Mouse (Mus musculus) midbrain, embryonic 11.5 days (tissue): ENCODE measurements around the gene Olfr920. TPM values are rescaled to one million over a fixed set of nuclear protein-coding genes. Genes with fewer than 3 reads are reported as not detected.

Experiments used
- ATAC-seq: fragments of 200-750 bp; cut with Nextera tagmentation; 2 replicates; pipeline ENCODE4 v1.8.0; 2017; ENCODE audit warnings: moderate TSS enrichment, moderate library complexity; ENCODE audit not compliant: low FRiP score
- DNase-seq: peaks from one replicate; pipeline ENCODE4 v3.0.0; 2015; ENCODE audit warnings: low spot score; ENCODE audit errors: missing footprints
- H3K27ac ChIP-seq: fragments of 300-500 bp; sonication (generic); 2 replicates; pipeline ENCODE4 v1.5.1; 2014; ENCODE audit warnings: low read depth, low read length
- H3K27me3 ChIP-seq: fragments of 300-500 bp; sonication (generic); 2 replicates; pipeline ENCODE4 v1.6.1; 2014; ENCODE audit warnings: mild to moderate bottlenecking, low read length, moderate library complexity, mixed read lengths; ENCODE audit not compliant: control insufficient read depth, insufficient read depth
- H3K36me3 ChIP-seq: fragments of 300-500 bp; sonication (generic); 2 replicates; pipeline ENCODE4 v1.6.1; 2014; ENCODE audit warnings: mild to moderate bottlenecking, low read length, moderate library complexity, mixed read lengths; ENCODE audit not compliant: control insufficient read depth, insufficient read depth
- H3K4me1 ChIP-seq: fragments of 300-500 bp; sonication (generic); 2 replicates; pipeline ENCODE4 v1.6.1; 2014; ENCODE audit warnings: low read length; ENCODE audit not compliant: control insufficient read depth, insufficient read depth
- H3K4me2 ChIP-seq: fragments of 300-500 bp; sonication (generic); 2 replicates; pipeline ENCODE4 v1.6.1; 2014; ENCODE audit warnings: mild to moderate bottlenecking, moderate library complexity
- H3K4me3 ChIP-seq: fragments of 300-500 bp; sonication (generic); 2 replicates; pipeline ENCODE4 v1.5.1; 2014; ENCODE audit warnings: low read depth, low read length
- H3K9ac ChIP-seq: fragments of 300-500 bp; sonication (generic); 2 replicates; pipeline ENCODE4 v1.6.1; 2014; ENCODE audit warnings: low read length
- H3K9me3 ChIP-seq: fragments of 300-500 bp; sonication (generic); 2 replicates; pipeline ENCODE4 v1.6.1; 2016; ENCODE audit warnings: low read length; ENCODE audit not compliant: control insufficient read depth
- WGBS: fragments of 180-500 bp; shearing (Covaris S2); extraction: QIAGEN DNeasy Blood & Tissue Kit; methylation state at CpG from one replicate; pipeline ENCODE4 v1.1.7; 2014; 5-methylcytosine and 5-hydroxymethylcytosine counted together
- polyA plus RNA-seq: library from polyadenylated mRNA; unstranded; fragments of >200 nt; fragmentation: Nextera tagmentation; extraction: Ambion mirVana; gene quantifications from 2 replicates; pipeline ENCODE4 v1.2.1, GENCODE M21; 2014

The Olfr920 gene
- not detected in 2 replicates for polyA plus RNA-seq

DNA sequence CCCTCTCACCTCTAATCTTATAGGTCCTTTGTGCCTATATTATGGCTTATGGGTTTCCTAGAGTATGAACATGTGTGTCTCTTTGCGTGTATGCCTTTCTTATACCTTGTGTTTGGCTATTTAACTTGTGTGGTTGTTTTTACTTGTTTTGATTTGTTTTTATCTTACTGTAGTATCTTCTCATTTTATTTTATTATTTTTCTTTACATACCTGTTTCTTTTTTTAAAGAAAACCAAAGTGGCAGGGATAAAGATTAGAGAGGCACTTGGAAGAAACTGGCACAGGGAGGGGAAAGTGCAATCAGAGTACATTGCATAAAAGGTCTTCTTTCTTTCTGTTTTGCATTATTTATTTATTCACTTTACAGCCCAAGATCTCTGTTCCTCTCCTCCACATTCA lies at the start of gene Olfr920:
Olfr920 (plus strand) TSS at position 301 of the 400 bp plus-strand sequence.
- Histone ChIP-seq H3K4me3 (no peak within 1 kb of the TSS), H3K27me3 (no peaks in the 10 kb centered on the region), H3K4me1 (no peaks in the 10 kb centered on the region), H3K9ac (no peak within 1 kb of the TSS), H3K36me3 (no peaks in the 10 kb centered on the region), H3K27ac (no peak within 1 kb of the TSS), H3K4me2 (no peak within 1 kb of the TSS), H3K9me3 (no peaks in the 10 kb centered on the region)
- 78% methylated on average over 1 of the region's 1 CpGs for WGBS
- DNase-seq (no peak), ATAC-seq (no peak)

DNA sequence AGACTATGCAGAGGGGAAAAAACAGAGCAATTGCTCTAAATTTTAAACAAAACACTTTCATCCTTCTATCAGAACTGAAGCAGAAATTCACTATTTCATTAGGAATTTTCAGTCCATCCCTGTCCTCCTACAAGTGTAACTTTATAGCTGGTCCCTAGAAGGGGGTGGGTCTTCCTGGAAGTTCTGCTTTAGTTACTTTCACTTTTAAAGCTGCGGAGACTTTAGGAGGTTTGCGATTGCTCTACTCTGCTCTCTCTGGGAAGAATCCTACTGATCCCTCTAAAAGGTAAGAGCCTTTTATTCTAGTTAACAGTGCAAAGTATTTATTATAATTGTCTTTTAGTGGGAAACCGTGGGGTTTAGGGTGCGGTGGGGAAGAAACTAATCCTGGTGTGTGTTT lies 34.0 kb upstream of the Olfr920 start, which contains the start of gene Vwa5a:
Vwa5a (plus strand) TSS at position 167 of the 400 bp plus-strand sequence.
- H3K4me1 ChIP-seq: 0 out of 2 replicates have a peak, but pooled peaks cover 2% of the 10 kb centered on the region
- 2% methylated on average over 4 of the region's 4 CpGs for WGBS
- H3K27ac ChIP-seq: no peak within 1 kb of the TSS
- peak within 1 kb of the TSS; percentile 38 for H3K4me3 ChIP-seq
- H3K4me2 ChIP-seq: peak within 1 kb of the TSS; percentile 33
- H3K9me3 ChIP-seq: no peaks in the 10 kb centered on the region
- no peaks in the 10 kb centered on the region for H3K27me3 ChIP-seq
- ATAC-seq (peak; percentile 57; the same call in 1 of the 2 replicates), DNase-seq (peak; percentile 84)
- H3K36me3 ChIP-seq: no peaks in the 10 kb centered on the region
- peak within 1 kb of the TSS; percentile 45 for H3K9ac ChIP-seq

DNA sequence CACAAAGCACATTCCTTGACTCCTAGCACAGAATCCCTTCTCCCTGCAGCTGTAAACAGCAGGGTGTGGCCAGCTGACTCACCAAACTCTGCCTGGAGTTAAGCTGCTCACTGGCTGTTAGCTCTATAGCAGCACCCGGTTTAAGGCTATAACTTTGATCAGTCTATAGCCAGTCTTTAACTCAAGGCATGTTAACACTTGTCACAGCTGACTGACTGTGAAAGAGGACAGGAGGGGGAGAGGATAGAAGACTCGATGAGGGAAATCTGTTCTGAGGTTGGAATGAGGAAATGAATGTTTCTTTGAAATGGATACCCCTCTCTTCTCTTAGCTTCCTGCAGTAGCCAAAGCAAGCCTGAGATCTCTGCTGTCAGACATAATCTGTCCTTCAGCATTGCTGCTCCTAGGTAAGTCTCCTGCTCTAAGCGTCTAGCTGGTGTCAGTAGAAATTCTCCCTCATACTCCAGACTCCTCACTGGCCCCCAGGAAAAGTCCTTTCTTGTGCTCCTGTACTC lies 33.1 kb upstream of the Olfr920 start:
- H3K4me1 ChIP-seq: 0 out of 2 replicates have a peak, but pooled peaks cover 2% of the 10 kb centered on the region
- H3K4me3 ChIP-seq: peak overlapping the region; percentile 38
- no peak overlapping the region; the same call in 1 of the 2 replicates for H3K9ac ChIP-seq
- H3K36me3 ChIP-seq: no peaks in the 10 kb centered on the region
- H3K27me3 ChIP-seq: no peaks in the 10 kb centered on the region
- no peak for DNase-seq
- no peaks in the 10 kb centered on the region for H3K9me3 ChIP-seq
- H3K4me2 ChIP-seq: peak overlapping the region; percentile 33
- 0% methylated on average over 3 of the region's 3 CpGs for WGBS
- peak; percentile 63 for ATAC-seq
- H3K27ac ChIP-seq: no peak overlapping the region

DNA sequence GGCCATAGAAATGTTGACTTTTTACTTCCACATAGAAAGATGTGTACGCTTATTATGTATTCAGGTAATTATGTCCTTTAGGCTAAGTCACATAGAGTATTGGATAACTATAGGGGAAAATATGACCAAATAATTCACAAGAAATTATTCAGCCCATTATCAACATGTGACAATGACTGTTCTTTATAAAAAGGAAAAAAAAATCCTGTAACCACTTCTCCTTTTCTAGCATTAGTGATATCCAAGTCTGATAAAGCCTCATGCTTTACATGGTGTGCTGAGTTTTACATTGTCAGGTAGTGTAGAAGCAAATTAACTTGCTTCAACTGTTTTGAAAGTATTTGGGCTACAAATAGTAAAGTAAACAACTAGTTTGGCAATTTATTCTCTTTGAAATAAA lies 28.1 kb upstream of the Olfr920 start:
- no peaks in the 10 kb centered on the region for H3K36me3 ChIP-seq
- no peaks in the 10 kb centered on the region for H3K27me3 ChIP-seq
- no peak overlapping the region for H3K4me2 ChIP-seq
- DNase-seq: no peak
- H3K9me3 ChIP-seq: no peaks in the 10 kb centered on the region
- no peak overlapping the region for H3K4me3 ChIP-seq
- no peak for ATAC-seq
- no peaks in the 10 kb centered on the region for H3K4me1 ChIP-seq
- no peak overlapping the region for H3K9ac ChIP-seq
- H3K27ac ChIP-seq: no peak overlapping the region
- WGBS: 80% methylated on average over 1 of the region's 1 CpGs

DNA sequence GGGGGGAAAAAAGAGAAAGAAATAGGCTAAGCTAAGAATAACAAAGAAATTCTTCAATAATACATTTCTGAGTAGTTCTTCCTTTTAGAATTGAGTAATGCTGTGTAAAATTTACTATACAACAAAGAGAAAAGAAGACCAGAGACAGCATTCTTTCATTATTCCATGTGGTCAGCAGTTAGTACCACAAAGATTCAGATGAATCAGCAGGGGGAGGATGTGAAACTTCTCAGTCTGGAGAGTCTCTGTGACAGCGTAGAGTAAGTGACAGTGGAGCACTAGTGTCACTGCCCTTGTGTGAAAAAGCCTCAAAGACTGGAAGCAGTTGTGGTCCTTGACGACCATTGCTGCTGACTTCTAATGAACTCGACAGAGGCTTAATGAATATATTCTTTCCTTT lies 23.9 kb upstream of the Olfr920 start:
- WGBS: 83% methylated on average over 3 of the region's 3 CpGs
- H3K4me2 ChIP-seq: no peak overlapping the region
- no peaks in the 10 kb centered on the region for H3K27me3 ChIP-seq
- ATAC-seq: no peak
- no peaks in the 10 kb centered on the region for H3K36me3 ChIP-seq
- H3K9ac ChIP-seq: no peak overlapping the region
- H3K4me1 ChIP-seq: no peaks in the 10 kb centered on the region
- no peaks in the 10 kb centered on the region for H3K9me3 ChIP-seq
- DNase-seq: no peak
- H3K27ac ChIP-seq: no peak overlapping the region
- H3K4me3 ChIP-seq: no peak overlapping the region

DNA sequence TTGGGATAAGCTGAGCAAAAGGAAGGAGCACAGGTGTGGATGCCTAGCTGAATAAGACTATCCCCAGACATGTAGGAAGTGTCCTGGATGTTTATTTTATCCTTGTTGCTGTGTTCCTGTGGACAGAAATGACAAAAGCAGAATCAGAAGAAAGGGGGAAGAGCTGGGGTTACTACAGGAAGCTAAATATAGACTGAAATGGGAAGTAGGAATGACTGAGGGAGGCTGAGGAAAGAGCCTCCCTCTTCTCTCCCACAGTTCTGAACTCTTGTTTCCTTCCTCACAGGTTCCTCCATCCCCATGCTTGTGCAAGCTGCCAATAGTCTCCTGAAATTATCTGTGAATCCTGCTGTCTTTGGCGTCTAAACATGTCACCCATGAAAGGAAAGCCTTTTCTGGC lies 10.7 kb upstream of the Olfr920 start:
- H3K36me3 ChIP-seq: no peaks in the 10 kb centered on the region
- H3K9me3 ChIP-seq: no peaks in the 10 kb centered on the region

DNA sequence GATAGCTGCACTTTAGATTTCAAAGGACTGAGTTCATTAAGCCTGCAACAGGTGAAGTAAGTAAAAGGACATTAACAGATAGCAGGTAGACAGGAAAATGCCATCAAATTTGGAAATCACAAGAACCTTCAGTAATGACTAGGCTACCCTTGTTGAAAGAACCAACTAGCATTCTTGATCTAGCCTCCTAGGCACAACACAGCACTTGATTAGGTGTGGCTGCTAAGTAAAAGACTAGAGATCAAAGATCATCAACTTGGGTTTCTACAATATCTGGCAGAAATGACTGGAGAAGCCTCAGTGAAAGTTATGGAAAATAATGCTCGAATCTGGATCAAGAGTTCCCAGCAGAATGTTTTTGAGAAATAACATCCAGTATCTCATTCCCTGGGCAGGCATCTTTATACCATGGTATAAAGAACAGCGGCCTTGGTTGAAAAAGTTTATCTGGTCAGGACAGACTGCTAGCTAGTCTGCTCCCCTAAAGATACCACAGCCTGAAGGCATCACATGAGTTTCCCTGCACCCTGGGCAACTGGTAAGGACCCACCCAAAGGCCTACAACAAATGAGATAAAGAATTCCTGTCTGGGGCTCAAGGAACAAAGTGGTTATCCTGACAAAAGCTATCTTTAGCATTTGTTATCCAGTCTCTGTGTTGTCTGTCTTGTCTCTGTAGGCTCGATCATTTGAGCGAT lies 7.3 kb upstream of the Olfr920 start:
- no peak for DNase-seq
- Histone ChIP-seq H3K36me3 (no peaks in the 10 kb centered on the region), H3K27me3 (no peaks in the 10 kb centered on the region), H3K4me2 (no peak overlapping the region), H3K9ac (no peak overlapping the region), H3K4me1 (no peaks in the 10 kb centered on the region), H3K9me3 (no peaks in the 10 kb centered on the region), H3K27ac (no peak overlapping the region), H3K4me3 (no peak overlapping the region)
- ATAC-seq: no peak
- 85% methylated on average over 4 of the region's 4 CpGs for WGBS

More for the DNA sequence above, 10.7 kb upstream of the Olfr920 start:
- no peak overlapping the region for H3K27ac ChIP-seq
- H3K4me2 ChIP-seq: no peak overlapping the region
- no peak overlapping the region for H3K9ac ChIP-seq
- WGBS: 86% methylated on average over 1 of the region's 1 CpGs
- DNase-seq: no peak
- H3K27me3 ChIP-seq: no peaks in the 10 kb centered on the region
- no peak overlapping the region for H3K4me3 ChIP-seq
- ATAC-seq: no peak
- H3K4me1 ChIP-seq: no peaks in the 10 kb centered on the region

DNA sequence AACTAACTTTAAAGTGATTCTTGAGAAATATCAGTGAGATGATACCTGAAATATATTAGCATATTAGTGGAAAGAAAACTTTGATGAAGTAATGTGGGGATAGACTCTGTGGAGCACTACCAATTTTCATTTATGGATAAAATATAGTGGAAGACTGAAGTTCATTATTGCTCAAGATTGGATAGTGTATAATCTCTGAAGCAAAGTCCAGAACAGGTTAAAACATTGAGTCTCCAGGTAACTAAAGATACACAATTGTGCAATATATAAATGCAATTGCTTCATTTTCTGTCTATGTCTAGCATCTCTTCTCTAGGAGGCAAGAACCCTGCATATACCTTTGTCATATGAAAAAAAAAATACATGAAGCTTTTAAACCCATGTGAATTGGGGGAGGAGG lies 20.7 kb downstream of the Olfr920 start, which contains the start of gene Olfr921:
Olfr921 (plus strand) TSS at position 301 of the 400 bp plus-strand sequence.
- Histone ChIP-seq H3K27ac (no peak within 1 kb of the TSS), H3K27me3 (no peaks in the 10 kb centered on the region), H3K4me3 (no peak within 1 kb of the TSS), H3K4me2 (no peak within 1 kb of the TSS), H3K9ac (no peak within 1 kb of the TSS), H3K36me3 (no peaks in the 10 kb centered on the region), H3K4me1 (no peaks in the 10 kb centered on the region), H3K9me3 (no peaks in the 10 kb centered on the region)
- ATAC-seq (no peak), DNase-seq (no peak)

DNA sequence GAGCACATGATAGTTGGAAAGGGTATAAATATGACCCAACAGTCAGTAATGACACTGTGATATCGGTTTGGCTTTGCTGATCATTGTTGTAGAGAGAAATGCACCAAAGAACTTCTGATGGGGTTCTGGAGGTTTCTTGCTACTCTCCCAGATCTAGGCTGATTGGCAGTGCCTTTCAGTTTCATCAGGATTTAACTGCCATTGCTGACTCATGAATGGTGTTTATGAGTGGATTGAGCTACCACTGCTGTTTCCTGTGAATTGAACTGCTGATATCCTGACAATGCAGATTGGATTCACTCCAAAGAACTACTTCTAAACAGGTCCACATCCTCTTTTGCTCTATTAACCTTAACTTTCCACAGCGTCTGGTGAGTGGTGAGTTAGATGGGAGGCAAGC lies 40.6 kb downstream of the Olfr920 start:
- ATAC-seq (no peak), DNase-seq (no peak)
- Histone ChIP-seq H3K9me3 (no peaks in the 10 kb centered on the region), H3K27ac (no peak overlapping the region), H3K4me2 (no peak overlapping the region), H3K9ac (no peak overlapping the region), H3K4me1 (no peaks in the 10 kb centered on the region), H3K36me3 (no peaks in the 10 kb centered on the region), H3K27me3 (no peaks in the 10 kb centered on the region), H3K4me3 (no peak overlapping the region)
- WGBS: 92% methylated on average over 2 of the region's 2 CpGs
